Mouse (Mus musculus) left cerebral cortex, postnatal 14 days (tissue): ENCODE data around the gene Scrg1. TPM values are rescaled to one million over a fixed set of nuclear protein-coding genes. Genes with fewer than 3 reads are reported as not detected.
"Not testable (repeated sequence)": the region's sequence is repeated elsewhere in the genome, so short reads cannot be mapped to it uniquely, and the experiment has no call there.

Source experiments
- DNase-seq, 2 experiments: peaks; one replicate each; pipeline ENCODE4 v3.0.0; 2021 to 2022; ENCODE audit warnings: low spot score in 2 of 2, mixed read lengths in 1 of 2
- intact Hi-C: fragments of 180-260 bp; cut with DNase I; formaldehyde crosslinking; loops from one replicate; pipeline ENCODE4 v1.15.1; 2025
- total RNA-seq, 2 experiments: library from RNA; stranded (reverse); gene quantifications; 2 replicates each; pipeline ENCODE4 v1.2.3; 2021

Scrg1 gene
- total RNA-seq, 2 experiments from 2014 or later = 56.8 to 65.6 TPM

DNA sequence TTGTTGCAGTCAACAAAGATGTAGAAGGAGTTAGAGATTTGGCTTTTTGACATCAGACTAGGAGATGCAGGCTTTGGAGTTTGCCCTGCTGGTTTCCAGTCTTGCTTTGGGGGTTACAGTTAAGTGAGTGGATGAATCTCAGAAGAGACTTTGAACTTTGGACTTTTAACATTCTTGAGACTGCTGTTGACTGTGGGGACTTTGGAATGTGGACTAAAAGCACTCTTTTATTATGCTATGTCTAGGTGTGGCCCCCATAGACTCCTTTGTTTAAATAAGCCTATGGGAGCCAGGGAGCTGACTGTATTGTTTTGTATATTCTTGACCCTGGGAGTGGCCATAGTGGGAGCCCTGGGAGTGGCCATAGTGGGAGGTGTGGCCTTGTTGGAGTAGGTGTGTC lies 34.2 kb downstream of the Scrg1 start:
- intact Hi-C loops = loop anchor here (5.0 kb wide), 1 partner anchor 42 kb away; no protein-coding TSS in a partner anchor
- no peak for DNase-seq

DNA sequence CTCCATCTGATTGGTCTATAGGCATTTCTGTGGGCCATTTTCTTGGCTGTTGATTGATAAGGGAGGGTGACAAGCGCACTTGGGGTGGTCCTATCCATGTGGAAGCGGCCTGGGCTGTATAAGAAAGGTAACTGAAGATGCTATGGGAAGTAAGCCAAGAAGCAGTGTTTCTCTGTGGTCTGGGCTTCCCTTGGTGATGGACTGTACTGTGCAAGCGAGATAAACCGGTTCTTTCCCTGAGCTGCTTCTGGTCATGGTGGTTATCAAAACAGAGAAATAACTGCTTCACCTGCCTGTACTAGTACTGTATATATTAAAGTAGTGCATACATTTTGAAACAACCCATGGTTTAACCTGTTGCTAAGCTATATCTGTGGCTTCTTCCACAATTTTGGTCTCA lies 36.1 kb downstream of the Scrg1 start:
- intact Hi-C loops = no loop called here
- no peak for DNase-seq

DNA sequence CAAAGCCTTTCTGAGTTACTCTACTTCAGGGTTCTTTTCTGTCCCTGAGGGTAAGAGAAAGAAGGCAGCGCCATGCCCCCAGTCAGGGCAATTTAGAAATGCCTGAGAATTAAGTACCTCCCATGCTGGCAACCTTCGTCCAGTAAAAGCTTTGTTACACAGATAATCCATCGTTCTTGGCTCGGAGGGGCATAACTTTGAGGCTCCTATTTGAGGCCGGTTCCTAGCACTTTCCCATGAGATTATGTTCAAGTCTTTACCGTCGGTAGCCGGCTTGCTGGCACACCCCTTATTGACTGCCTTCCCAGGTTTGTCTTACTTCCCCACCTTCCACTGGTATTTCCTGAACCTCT lies 42.7 kb downstream of the Scrg1 start:
- no peak for DNase-seq
- intact Hi-C loops = no loop called here

DNA sequence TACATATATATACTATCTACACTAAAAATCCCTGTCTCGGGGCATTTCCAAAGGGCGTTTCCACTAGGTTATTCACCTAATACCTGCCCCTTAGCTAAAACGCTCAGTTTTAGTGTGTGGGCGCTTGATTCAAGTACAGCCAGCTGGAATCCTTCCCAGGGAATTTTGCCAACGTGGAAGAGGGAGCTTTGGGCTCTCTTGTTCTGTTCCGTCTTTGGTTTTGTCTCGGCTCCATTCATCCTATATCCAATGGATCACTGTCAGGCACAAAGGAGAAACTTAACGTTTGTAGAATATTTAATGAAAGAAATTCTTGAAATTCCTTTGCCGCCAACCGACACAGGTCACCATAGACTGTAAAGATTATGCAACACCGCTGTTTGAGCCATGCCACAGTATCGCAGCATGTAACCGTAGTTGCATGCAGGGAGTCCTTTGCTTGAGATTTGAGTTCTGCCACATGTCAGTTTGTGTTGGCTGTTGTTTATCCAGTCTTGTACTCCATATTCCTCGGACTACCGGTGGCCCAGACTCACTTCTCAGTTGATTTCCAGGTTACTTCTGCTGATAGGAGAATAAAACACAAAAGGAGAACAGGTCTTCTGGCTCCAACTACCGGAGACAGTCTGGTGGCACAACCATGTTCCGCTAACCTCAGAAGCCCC lies 43.3 kb downstream of the Scrg1 start:
- intact Hi-C loops = no loop called here
- DNase-seq = peak; percentile 54 to 60

DNA sequence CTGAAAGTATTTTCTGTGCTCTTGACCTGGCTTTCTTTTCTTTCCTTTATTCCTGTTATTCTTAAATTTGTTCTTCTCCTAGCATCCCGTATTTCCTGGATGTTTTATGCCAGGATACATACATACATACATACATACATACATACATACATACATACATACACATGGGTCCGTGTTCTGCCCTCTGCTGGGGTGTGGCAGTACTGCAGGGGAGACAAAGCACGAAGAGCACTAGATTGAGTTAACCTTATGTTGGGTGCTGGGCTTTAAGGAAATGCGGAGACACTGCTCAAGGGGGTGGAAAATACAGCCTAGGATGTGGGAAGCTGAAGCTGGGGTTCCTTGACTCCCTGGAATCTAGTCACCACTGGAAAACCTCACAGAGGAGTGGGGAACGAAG lies 47.9 kb downstream of the Scrg1 start:
- intact Hi-C loops = no loop called here
- peak; percentile 49 to 73 for DNase-seq

DNA sequence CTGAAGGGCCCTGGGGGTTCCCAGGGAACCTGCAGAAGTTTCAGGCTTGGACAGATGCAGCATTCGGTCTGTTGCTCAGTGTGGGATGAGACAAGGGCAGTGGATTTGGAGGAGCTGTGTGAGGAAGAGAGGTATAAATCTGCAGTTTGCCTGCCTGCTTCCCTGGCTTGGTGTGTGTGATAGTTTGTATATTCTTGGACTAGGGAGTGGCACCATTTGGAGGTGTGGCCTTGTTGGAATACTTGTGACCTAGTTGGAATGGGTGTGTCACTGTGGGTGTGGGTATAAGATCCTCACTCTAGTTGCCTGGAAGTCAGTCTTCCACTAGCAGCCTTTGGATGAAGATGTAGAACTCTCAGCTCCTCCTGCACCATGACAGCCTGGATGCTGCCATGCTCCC lies 49.8 kb downstream of the Scrg1 start:
- DNase-seq, intact Hi-C loops: not testable (repeated sequence)

- no peak for DNase-seq
- intact Hi-C loops = no loop called here
These were observed 51.9 kb downstream of the Scrg1 start for GRCm38 (mm10) chr8:57507556-57508063.

GRCm38 (mm10) chr8:57508657-57509056 lies 52.9 kb downstream of the Scrg1 start:
- no peak for DNase-seq
- intact Hi-C loops = no loop called here

DNA sequence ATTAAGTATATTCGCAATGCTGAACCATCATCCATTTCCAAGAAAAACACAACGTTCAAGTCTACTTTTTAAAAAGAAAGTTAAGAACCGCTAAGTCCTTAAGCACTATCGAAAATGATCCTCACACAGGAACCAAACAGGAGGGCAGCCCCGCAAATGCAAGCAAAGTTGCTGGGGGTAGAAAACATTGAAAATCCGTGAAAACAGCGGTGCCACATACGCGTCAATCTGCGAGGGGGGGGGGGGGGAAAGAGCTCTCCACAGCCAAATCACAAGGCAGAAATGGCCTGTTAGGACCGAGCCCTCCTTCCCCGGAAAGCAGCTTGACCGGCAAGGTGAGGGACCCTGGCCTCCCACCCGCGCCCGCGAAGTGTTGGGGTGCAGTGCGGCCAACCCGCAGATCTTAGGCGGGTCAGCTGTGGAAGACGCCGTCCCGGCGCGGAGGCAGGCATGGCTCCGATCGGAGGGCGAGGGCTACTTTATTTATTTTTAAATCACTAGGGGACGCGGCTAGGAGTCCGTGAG lies 55.1 kb downstream of the Scrg1 start:
- intact Hi-C loops = loop anchor here (2.0 kb wide), 1 partner anchor 24 kb away; the partner anchor contains the start of gene Sap30
- DNase-seq = no peak

DNA sequence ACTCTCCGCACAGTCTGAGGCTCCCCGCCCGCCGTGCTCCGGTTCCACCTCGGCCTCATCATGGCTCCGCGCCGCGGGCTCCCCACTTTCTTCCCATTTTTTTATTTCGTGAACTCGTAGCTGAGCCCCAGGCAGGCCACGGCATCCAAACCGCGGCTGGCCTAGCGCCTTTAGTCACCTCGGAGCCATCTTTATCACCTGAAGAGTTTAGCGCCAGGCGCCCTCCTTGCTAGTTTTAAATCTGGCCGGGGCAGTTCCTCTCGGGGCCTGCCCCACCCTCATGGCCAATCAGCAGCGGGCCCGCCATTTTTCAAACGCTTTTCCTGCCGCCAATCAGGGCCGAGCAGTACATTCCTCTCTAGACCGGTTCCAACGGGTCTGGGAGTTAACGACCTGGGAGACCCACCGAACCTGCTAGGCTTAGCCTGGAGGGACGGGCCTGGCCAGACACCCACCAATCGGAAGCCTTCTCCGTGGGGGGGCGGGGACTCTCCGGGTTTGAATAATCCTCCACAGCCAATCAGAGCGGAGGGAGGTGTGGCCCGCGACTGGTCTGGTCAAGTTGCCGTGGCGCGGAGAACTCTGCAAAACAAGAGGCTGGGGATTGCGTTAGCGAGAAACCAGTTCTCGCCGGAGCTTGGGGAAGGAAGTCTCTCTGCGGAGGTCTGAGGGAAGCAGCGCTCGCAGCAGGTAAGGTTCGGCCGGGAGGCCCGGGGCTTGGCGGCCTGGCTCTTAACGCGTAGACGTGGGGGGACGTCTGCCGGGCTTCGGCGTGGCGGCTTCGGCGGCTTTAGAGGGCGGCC lies 55.8 kb downstream of the Scrg1 start, which contains the start of gene Hmgb2:
Gene Hmgb2 (plus strand): TSS at position 592 of the 803 bp plus-strand sequence.
- intact Hi-C loops = loop anchor here (2.0 kb wide), 1 partner anchor 25 kb away; the partner anchor contains the start of gene Sap30

GRCm38 (mm10) chr8:57512141-57513056 lies 56.7 kb downstream of the Scrg1 start:
- no peak for DNase-seq
- intact Hi-C loops = no loop called here

More for the DNA sequence above, 55.8 kb downstream of the Scrg1 start, which contains the start of gene Hmgb2:
- DNase-seq = peak; percentile 99 to 100

GRCm38 (mm10) chr8:57513178-57513661 lies 57.5 kb downstream of the Scrg1 start:
- intact Hi-C loops, DNase-seq: not testable (repeated sequence)

DNA sequence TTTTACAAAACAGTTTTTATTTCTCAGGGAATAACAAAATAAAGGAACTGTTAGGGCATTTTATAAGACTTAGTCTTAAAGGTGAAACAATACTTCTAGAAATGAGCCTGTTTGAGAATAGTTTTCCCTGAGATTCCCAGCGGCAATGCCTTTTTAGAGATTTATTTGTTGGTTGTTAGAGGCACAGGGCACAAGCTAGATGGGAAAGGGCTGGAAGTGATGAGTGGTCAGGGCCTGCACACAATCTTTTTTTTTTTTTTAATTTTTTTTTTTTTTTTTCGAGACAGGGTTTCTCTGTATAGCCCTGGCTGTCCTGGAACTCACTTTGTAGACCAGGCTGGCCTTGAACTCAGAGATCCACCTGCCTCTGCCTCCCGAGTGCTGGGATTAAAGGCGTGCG lies 61.0 kb downstream of the Scrg1 start:
- intact Hi-C loops = not testable (repeated sequence)

GRCm38 (mm10) chr8:57517723-57518122 lies 62.0 kb downstream of the Scrg1 start:
- intact Hi-C loops = no loop called here
- DNase-seq = no peak

More for the DNA sequence above, 61.0 kb downstream of the Scrg1 start:
- not testable (repeated sequence) for DNase-seq

DNA sequence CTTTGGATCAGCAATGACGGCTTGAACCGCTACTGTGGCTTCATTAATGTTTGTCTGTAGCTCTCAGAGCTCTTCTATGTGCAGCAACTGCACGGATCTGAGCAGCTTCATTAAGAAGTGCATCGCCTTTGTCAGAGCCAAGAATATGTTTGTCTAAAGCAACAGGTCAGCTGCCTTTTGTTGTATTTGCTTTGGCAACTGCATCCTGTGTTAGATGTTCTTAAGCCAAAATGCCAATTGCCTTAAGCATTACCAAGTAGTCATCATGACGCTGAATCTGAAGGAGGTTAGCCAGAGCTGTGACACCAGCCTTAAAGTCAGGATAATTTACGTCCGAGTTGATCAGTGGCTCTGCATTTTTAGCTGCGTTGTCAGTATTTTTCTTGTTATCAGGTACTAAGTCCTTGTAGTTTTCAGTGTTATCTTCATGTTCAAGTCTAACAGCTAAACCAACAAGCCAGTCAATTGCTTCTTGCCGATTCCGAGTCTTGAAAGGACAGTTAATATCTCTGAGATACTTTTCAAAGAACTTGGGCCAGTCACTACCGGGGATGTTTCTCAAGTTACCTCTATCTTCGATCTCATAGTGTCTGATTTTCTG lies 64.6 kb downstream of the Scrg1 start:
- intact Hi-C loops = no loop called here
- no peak for DNase-seq
